Mouse (Mus musculus) CH12.LX (cell line): Measurements from ENCODE around the gene Map4k1.

ENCODE experiments used
- CHD2 ChIP-seq: IDR thresholded peaks from 2 replicates; pipeline ENCODE4 v1.6.1; 2011; ENCODE audit warnings: low read length, improper control_type of control experiment
- CTCF ChIP-seq, 2 experiments: IDR thresholded peaks in 1 of 2; conservative IDR thresholded peaks in 1 of 2; 2 replicates each; pipeline ENCODE4 v1.5.1; 2011 to 2012; ENCODE audit warnings: low read depth in 2 of 2, low read length in 2 of 2, improper control_type of control experiment in 1 of 2, inconsistent platforms in 1 of 2, mild to moderate bottlenecking in 1 of 2, moderate library complexity in 1 of 2
- EP300 ChIP-seq: IDR thresholded peaks from 2 replicates; pipeline ENCODE4 v1.6.1; 2011; ENCODE audit warnings: low read length, improper control_type of control experiment
- GABPA ChIP-seq: IDR thresholded peaks from 2 replicates; pipeline ENCODE4 v1.6.1; 2012; ENCODE audit warnings: low read depth, low read length, improper control_type of control experiment, inconsistent platforms; ENCODE audit not compliant: insufficient replicate concordance
- MAFK ChIP-seq: IDR thresholded peaks from 2 replicates; pipeline ENCODE4 v1.6.1; 2011; ENCODE audit warnings: low read length, improper control_type of control experiment; ENCODE audit not compliant: insufficient replicate concordance
- NRF1 ChIP-seq: IDR thresholded peaks from 2 replicates; pipeline ENCODE4 v1.6.1; 2014; ENCODE audit warnings: low read depth, mild to moderate bottlenecking, inconsistent platforms, low read length, improper control_type of control experiment, moderate library complexity
- POLR2A ChIP-seq: IDR thresholded peaks from 2 replicates; pipeline ENCODE4 v1.6.1; 2011; ENCODE audit warnings: low read depth, mild to moderate bottlenecking, improper control_type of control experiment, low read length
- SIN3A ChIP-seq: IDR thresholded peaks from 2 replicates; pipeline ENCODE4 v1.6.1; 2012; ENCODE audit warnings: low read length, improper control_type of control experiment, inconsistent platforms
- TBP ChIP-seq: conservative IDR thresholded peaks from 2 replicates; pipeline ENCODE4 v1.6.1; 2011; ENCODE audit warnings: low read depth, low read length, improper control_type of control experiment
- TCF12 ChIP-seq: IDR thresholded peaks from 2 replicates; pipeline ENCODE4 v1.6.1; 2014; ENCODE audit warnings: low read depth, mild to moderate bottlenecking, inconsistent platforms, low read length, improper control_type of control experiment
- USF2 ChIP-seq: conservative IDR thresholded peaks from 2 replicates; pipeline ENCODE4 v1.6.1; 2011; ENCODE audit warnings: low read depth, low read length, improper control_type of control experiment
- ZKSCAN1 ChIP-seq: IDR thresholded peaks from 2 replicates; pipeline ENCODE4 v1.6.1; 2012; ENCODE audit warnings: low read depth, inconsistent platforms, low read length, improper control_type of control experiment, borderline replicate concordance

DNA sequence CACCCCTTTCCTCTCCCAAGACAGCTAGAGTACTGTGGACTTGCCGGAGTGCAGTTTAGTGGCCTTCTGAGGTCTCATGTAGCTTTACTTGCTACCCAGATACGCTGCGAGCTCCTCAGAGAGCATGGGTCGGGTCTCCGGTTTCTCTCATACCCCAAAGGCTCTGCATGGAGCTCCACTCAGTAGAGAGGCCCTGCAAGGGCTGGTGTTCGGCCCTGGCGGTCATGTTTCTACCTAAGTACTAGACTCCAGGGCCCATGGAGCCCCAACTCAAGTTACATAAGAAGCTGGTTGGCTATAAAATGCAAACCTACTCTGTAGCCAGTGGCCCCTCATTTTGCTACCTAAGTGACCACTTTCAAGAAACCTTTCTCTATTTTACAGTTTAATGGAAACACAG, 33.1 kb upstream of the Map4k1 start:
- TF ChIP-seq POLR2A: no peak
- TF ChIP-seq USF2: no peak
- TF ChIP-seq TCF12: no peak
- no peak for TF ChIP-seq CTCF (conservative IDR thresholded peaks at IDR 0.05 in 1 of 2, IDR thresholded peaks at IDR 0.05 in 1 of 2; ENCODE audit: low read depth in 2 of 2, low read length in 2 of 2)
- TF ChIP-seq GABPA: no peak
- TF ChIP-seq ZKSCAN1: no peak
- no peak for TF ChIP-seq TBP
- TF ChIP-seq MAFK: no peak
- no peak for TF ChIP-seq NRF1
- TF ChIP-seq SIN3A: no peak
- no peak for TF ChIP-seq EP300
- TF ChIP-seq CHD2: no peak
